Mouse (Mus musculus) heart, embryonic 16.5 days (tissue): ENCODE results near the gene Iqgap3. TPM values are rescaled to one million over a fixed set of nuclear protein-coding genes. Genes with fewer than 3 reads are reported as not detected.

Experiments used
- ATAC-seq: fragments of 200-750 bp; cut with Nextera tagmentation; replicated peaks from 2 replicates; pipeline ENCODE4 v1.8.0; 2017; ENCODE audit warnings: moderate number of reproducible peaks; ENCODE audit not compliant: insufficient read depth, low FRiP score; ENCODE audit errors: extremely low read depth
- H3K27ac ChIP-seq: fragments of 300-500 bp; sonication (generic); 2 replicates; pipeline ENCODE4 v1.5.1; 2014; ENCODE audit warnings: mild to moderate bottlenecking, low read length, control low read depth, moderate library complexity
- H3K27me3 ChIP-seq: fragments of 300-500 bp; sonication (generic); 2 replicates; pipeline ENCODE4 v1.6.1; 2014; ENCODE audit warnings: low read length, mixed read lengths; ENCODE audit not compliant: control insufficient read depth, insufficient read depth
- H3K36me3 ChIP-seq: fragments of 300-500 bp; sonication (generic); 2 replicates; pipeline ENCODE4 v1.6.1; 2014; ENCODE audit not compliant: control insufficient read depth, insufficient read depth
- H3K4me1 ChIP-seq: fragments of 300-500 bp; sonication (generic); 2 replicates; pipeline ENCODE4 v1.6.1; 2014; ENCODE audit warnings: low read length, mixed read lengths; ENCODE audit not compliant: control insufficient read depth, insufficient read depth
- H3K4me2 ChIP-seq: fragments of 300-500 bp; sonication (generic); 2 replicates; pipeline ENCODE4 v1.6.1; 2014; ENCODE audit warnings: low read depth, mild to moderate bottlenecking, control low read depth, low read length
- H3K4me3 ChIP-seq: fragments of 300-500 bp; sonication (generic); 2 replicates; pipeline ENCODE4 v1.5.1; 2014; ENCODE audit warnings: mild to moderate bottlenecking, control low read depth, low read length
- H3K9ac ChIP-seq: fragments of 300-500 bp; sonication (generic); 2 replicates; pipeline ENCODE4 v1.6.1; 2014; ENCODE audit warnings: low read length, control low read depth
- H3K9me3 ChIP-seq: fragments of 300-500 bp; sonication (generic); replicated peaks from 2 replicates; pipeline ENCODE4 v1.6.1; 2016; ENCODE audit warnings: low read length; ENCODE audit not compliant: control insufficient read depth
- WGBS: fragments of 180-500 bp; shearing (Covaris S2); extraction: QIAGEN DNeasy Blood & Tissue Kit; methylation state at CpG from one replicate; pipeline ENCODE4 v1.1.7; 2014; 5-methylcytosine and 5-hydroxymethylcytosine counted together
- polyA plus RNA-seq: library from polyadenylated mRNA; unstranded; fragments of >200 nt; fragmentation: Nextera tagmentation; extraction: Ambion mirVana; gene quantifications from 2 replicates; pipeline ENCODE4 v1.2.1, GENCODE M21; 2015

The Iqgap3 gene
- polyA plus RNA-seq, 1 experiment from 2014 or later = 23.6 TPM

DNA sequence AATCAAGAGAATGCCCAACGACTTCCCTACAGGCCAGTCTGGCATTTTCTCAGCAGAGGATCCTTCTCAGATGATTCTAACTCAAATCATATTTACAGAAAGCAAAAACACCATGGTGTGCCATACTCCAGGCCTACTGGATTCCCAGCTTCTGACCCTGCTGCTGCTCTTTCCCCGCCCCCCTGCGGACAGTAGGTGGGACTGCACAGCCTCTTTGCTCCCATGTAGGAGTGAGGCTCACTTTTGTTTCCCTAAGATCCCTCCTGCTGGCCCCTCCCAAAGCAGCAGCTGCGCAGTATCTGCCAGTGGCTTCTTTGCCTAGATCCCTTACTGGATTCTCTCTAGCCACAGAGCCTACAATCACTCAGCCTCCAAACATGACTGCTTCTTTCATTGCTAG lies 24.4 kb downstream of the Iqgap3 start:
- H3K4me3 ChIP-seq = no peak overlapping the region
- no peak overlapping the region for H3K9ac ChIP-seq
- H3K9me3 ChIP-seq = no peaks in the 10 kb centered on the region
- H3K4me2 ChIP-seq = no peak overlapping the region
- no peak for ATAC-seq
- H3K36me3 ChIP-seq = peaks cover 58% of the 10 kb centered on the region
- no peaks in the 10 kb centered on the region for H3K4me1 ChIP-seq
- H3K27me3 ChIP-seq = no peaks in the 10 kb centered on the region
- H3K27ac ChIP-seq = no peak overlapping the region
- 82% methylated on average over 4 of the region's 4 CpGs for WGBS

DNA sequence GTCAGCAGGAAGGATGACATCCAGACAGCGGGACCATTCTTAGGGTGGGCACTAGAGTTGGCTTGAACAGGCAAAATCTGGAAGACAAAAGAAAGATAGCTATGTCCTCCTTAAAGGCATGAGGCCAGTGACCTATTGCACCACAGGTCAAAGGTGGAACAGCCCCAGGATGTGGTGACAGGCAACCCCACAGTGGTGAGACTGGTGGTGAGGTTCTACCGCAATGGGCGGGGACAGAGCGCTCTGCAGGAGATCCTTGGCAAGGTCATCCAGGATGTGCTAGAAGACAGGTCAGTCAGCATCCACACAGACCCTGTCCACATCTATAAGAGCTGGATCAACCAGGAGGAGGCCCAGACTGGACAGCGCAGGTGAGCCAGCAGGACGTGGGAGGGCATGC lies 27.4 kb downstream of the Iqgap3 start:
- H3K4me2 ChIP-seq = no peak overlapping the region
- H3K27ac ChIP-seq = no peak overlapping the region
- H3K9me3 ChIP-seq = no peaks in the 10 kb centered on the region
- H3K4me3 ChIP-seq = no peak overlapping the region
- no peak for ATAC-seq
- 90% methylated on average over 6 of the region's 6 CpGs for WGBS
- peaks cover 2% of the 10 kb centered on the region for H3K4me1 ChIP-seq
- H3K36me3 ChIP-seq = peaks cover 58% of the 10 kb centered on the region
- H3K9ac ChIP-seq = no peak overlapping the region
- H3K27me3 ChIP-seq = no peaks in the 10 kb centered on the region

DNA sequence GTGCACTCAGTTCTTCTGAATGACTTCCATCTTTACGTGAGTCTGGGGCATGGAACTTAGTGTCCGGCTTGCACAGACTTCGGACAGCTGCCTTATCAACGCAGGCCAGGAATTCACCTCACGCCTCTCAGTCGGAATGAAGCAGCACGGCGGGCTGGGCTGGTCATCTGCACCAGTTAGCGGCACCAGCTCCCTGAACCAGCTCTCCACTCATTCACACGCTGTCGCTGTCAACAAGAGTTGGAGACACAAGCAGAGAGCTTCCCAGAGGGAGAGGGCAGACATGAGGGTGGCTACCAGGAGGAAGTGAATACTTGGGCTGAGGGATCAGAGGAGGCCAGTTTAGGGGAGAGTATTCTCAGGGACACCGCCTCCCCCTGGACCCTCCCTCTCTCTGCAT lies 32.6 kb downstream of the Iqgap3 start:
- no peak overlapping the region for H3K4me3 ChIP-seq
- no peak overlapping the region for H3K9ac ChIP-seq
- H3K27me3 ChIP-seq = no peaks in the 10 kb centered on the region
- H3K36me3 ChIP-seq = peaks cover 47% of the 10 kb centered on the region
- ATAC-seq = peak; percentile 60
- 39% methylated on average over 12 of the region's 12 CpGs for WGBS
- H3K27ac ChIP-seq = peak overlapping the region; percentile 65
- H3K9me3 ChIP-seq = no peaks in the 10 kb centered on the region
- peaks cover 9% of the 10 kb centered on the region for H3K4me1 ChIP-seq
- no peak overlapping the region for H3K4me2 ChIP-seq

DNA sequence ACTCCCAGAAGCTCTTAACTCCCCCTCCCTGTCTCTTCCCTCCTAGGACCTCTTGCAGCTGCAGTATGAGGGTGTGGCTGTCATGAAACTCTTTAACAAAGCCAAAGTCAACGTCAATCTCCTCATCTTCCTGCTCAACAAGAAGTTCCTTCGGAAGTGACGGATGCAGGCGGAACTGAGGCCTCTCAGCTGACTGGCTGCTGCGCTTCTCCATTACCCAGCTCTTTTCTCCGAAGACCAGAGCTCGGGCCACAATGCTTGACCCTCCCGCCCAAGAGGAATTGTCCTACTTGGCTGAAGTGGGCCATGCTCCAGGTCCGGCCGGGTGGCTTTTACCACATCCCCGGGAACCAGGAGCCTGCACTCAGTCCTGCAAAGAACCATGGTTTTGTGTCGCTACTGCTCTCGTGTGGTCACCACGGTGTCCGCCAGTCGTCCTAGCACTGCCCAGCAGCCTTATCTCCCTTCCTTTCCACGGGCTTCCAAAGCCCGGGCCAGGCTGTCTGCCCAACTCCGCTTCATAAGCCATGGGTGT lies 38.4 kb downstream of the Iqgap3 start:
- Histone ChIP-seq H3K27me3 (no peaks in the 10 kb centered on the region), H3K9ac (peak overlapping the region; percentile 60), H3K4me2 (no peak overlapping the region), H3K9me3 (no peaks in the 10 kb centered on the region), H3K4me3 (no peak overlapping the region), H3K4me1 (peaks cover 16% of the 10 kb centered on the region), H3K27ac (peak overlapping the region; percentile 87), H3K36me3 (peaks cover 19% of the 10 kb centered on the region)
- WGBS = 56% methylated on average over 19 of the region's 19 CpGs
- ATAC-seq = peak; percentile 46

DNA sequence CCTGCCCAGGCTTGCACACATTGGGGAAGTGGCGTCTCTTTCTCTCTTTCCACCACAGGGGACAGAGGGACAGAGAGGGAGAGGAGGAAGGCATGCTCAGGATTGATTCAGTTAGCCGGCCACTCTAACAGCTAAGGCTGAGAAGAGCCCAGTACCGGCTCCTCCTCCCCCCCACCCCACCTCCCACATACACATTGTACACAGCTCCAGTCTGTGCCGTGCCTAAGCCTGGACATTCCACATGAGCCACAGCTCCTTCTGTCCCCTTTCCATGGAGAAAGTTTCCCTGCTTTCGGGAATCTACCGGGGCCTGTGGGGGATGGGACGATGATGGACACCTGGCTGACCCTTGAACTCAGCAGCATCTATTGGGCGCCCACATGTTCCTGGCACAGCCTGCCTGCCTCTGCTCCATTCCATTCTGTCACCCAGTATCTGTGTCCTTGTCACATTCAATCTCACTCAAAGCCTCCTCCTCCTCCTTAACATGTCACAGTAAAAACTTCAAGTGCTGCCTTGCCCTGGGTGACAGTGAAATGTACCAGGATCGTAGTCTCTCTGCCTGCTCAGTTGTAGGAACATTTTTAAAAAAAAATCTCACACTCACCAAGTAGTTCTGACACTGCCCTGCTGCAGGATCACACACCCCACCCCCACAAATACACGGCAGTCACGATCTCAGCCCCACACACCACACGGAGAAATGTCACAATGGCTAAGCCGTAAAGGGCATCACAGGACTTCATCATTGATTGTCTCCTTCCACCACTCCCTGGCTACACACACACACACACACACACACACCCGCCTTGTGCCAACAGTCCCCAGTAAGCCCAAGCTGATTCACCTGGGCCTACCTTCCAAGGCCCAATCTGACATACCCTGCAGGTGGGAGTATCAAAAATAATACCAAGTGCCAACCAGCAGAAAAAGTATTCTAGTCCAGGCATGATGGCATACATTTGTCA lies 39.7 kb downstream of the Iqgap3 start:
- H3K9me3 ChIP-seq = no peaks in the 10 kb centered on the region
- WGBS = 39% methylated on average over 14 of the region's 14 CpGs
- no peak overlapping the region for H3K4me2 ChIP-seq
- peaks cover 19% of the 10 kb centered on the region for H3K4me1 ChIP-seq
- peak overlapping the region; percentile 60 for H3K9ac ChIP-seq
- H3K36me3 ChIP-seq = peaks cover 14% of the 10 kb centered on the region
- H3K27me3 ChIP-seq = no peaks in the 10 kb centered on the region
- peak; percentile 56 for ATAC-seq
- peak overlapping the region; percentile 87 for H3K27ac ChIP-seq
- H3K4me3 ChIP-seq = no peak overlapping the region

DNA sequence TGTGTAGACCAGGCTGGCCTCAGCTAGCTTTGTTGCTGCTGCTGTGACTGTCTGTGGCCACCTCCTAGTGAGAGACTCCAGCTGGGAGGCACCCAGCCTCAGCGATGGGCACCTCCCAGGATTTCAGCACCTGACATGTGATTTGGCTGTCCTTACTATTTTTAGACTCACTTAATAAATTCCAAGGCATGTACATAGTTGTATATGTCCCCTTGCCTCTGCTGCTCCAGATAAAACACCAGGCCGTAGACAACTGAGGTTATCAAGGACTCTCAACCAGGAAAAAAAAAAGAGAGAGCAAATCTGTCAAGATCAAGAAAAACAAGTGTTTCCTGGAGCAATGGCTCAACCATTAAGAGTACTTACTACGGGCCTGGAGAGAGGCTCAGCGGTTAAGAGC lies 43.4 kb downstream of the Iqgap3 start:
- peak; percentile 64 for ATAC-seq
- peak overlapping the region; percentile 75 for H3K27ac ChIP-seq
- H3K9ac ChIP-seq = no peak overlapping the region

DNA sequence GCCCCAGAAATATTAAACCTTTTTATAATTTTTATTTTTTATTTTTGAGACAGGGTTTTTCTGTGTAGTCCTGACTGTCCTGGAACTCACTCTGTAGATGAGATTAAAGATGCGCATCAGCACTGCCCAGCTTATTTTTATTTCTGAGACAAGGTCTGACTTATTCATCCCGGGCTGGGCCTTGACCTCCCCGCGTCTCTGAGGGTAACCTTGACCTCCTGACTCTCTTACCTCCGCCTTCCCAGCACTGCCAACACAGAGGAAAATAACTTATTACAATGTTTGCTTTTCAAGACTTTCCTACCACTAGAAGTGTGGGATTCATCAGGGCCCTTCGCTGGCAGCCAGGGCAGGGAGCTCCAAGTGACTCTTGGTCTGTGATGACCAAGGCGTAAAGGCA lies 44.4 kb downstream of the Iqgap3 start:
- Histone ChIP-seq H3K36me3 (no peaks in the 10 kb centered on the region), H3K27ac (no peak overlapping the region), H3K9ac (no peak overlapping the region), H3K4me2 (no peak overlapping the region), H3K27me3 (no peaks in the 10 kb centered on the region), H3K9me3 (no peaks in the 10 kb centered on the region), H3K4me3 (no peak overlapping the region), H3K4me1 (peaks cover 3% of the 10 kb centered on the region; the same call in 1 of the 2 replicates)
- WGBS = 80% methylated on average over 7 of the region's 7 CpGs
- no peak for ATAC-seq

More for the DNA sequence above, 43.4 kb downstream of the Iqgap3 start:
- Histone ChIP-seq H3K4me1 (peaks cover 12% of the 10 kb centered on the region), H3K4me3 (no peak overlapping the region), H3K9me3 (no peaks in the 10 kb centered on the region), H3K36me3 (no peaks in the 10 kb centered on the region), H3K27me3 (no peaks in the 10 kb centered on the region), H3K4me2 (no peak overlapping the region)
- WGBS = 26% methylated on average over 4 of the region's 4 CpGs

DNA sequence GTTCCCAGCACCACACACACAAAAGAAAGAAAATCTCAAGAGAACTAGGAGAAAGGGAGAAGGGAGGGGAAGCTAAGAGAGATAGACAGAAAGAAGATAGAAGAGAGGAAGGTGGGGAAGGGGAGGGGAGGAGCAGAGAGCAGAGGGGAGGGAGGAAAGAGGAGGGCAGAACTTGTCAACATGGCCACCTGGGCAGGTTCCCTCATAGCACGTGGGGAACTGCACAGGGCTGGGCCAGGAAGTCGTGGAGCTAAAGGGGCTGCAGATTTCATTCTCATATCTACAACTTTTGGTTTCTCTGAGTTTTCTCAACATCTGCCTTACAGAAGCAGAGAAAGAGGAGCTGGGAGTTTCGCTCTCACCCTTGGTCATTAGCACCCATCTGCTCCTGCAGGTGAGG lies 45.9 kb downstream of the Iqgap3 start:
- H3K27ac ChIP-seq = no peak overlapping the region
- 50% methylated on average over 3 of the region's 3 CpGs for WGBS

DNA sequence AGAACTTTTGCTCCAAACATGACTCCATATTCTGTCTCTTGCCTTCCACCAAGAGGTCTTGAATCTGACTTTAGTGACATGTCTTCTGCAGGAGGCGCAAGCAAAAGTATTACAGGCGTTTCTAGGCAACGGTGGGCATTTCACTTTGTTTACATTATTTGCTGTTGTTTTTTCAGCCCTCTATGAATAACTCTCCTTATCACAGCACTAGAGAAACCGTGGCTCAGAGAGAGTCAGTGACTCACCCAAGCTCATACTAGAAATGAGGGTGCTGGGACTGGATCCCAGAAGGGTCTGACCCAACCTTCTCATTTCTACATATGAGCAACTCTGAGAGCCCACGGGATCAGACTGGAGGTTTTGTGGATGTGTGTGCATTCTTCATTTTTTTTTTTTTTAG lies 46.3 kb downstream of the Iqgap3 start:
- Histone ChIP-seq H3K27me3 (no peaks in the 10 kb centered on the region), H3K4me1 (peaks cover 16% of the 10 kb centered on the region), H3K4me3 (no peak overlapping the region), H3K36me3 (no peaks in the 10 kb centered on the region), H3K27ac (no peak overlapping the region; the same call in 1 of the 2 replicates), H3K4me2 (no peak overlapping the region), H3K9ac (no peak overlapping the region), H3K9me3 (no peaks in the 10 kb centered on the region)
- WGBS = 61% methylated on average over 5 of the region's 5 CpGs
- no peak for ATAC-seq

More for the DNA sequence above, 45.9 kb downstream of the Iqgap3 start:
- Histone ChIP-seq H3K4me2 (no peak overlapping the region), H3K9ac (no peak overlapping the region), H3K27me3 (no peaks in the 10 kb centered on the region), H3K9me3 (no peaks in the 10 kb centered on the region), H3K4me3 (no peak overlapping the region), H3K36me3 (no peaks in the 10 kb centered on the region), H3K4me1 (peaks cover 11% of the 10 kb centered on the region)
- ATAC-seq = no peak
